Mouse (Mus musculus) heart, adult 8-10 months (tissue): ENCODE data around the gene Gm21776. TPM values are rescaled to one million over a fixed set of nuclear protein-coding genes. Genes with fewer than 3 reads are reported as not detected.
"Not testable (repeated sequence)": the region's sequence is repeated elsewhere in the genome, so short reads cannot be mapped to it uniquely, and the experiment has no call there.

Experiments
- DNase-seq: peaks from one replicate; pipeline ENCODE4 v3.0.0; 2022; ENCODE audit warnings: low spot score
- total RNA-seq, 4 experiments: library from RNA; stranded (reverse); gene quantifications; 2 replicates each; pipeline ENCODE4 v1.2.4; 2022

Gene Gm21776
- total RNA-seq, result not detected

DNA sequence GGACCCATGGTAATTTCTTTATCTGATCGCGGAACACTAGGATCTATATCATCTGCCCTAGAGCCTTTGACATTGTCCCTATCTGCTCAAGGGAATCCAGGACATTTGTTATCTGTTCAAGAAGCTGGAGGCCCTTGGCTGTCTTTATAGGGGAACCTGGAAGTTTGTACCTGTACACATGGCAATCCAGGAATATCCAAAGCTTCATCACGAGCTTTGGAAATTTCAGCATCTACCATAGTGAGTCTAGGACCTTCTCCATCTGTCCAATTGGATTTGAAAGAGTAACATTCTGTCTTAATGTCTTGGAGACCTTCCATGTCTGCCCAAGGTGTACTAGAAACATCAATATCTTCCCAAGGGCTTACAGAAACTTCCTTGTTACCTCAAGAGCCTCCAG, at the start of gene Gm21776:
Gene Gm21776 (plus strand): TSS at position 301 of the 400 bp plus-strand sequence.
- not testable (repeated sequence) for DNase-seq
